In the genomic region with DNA sequence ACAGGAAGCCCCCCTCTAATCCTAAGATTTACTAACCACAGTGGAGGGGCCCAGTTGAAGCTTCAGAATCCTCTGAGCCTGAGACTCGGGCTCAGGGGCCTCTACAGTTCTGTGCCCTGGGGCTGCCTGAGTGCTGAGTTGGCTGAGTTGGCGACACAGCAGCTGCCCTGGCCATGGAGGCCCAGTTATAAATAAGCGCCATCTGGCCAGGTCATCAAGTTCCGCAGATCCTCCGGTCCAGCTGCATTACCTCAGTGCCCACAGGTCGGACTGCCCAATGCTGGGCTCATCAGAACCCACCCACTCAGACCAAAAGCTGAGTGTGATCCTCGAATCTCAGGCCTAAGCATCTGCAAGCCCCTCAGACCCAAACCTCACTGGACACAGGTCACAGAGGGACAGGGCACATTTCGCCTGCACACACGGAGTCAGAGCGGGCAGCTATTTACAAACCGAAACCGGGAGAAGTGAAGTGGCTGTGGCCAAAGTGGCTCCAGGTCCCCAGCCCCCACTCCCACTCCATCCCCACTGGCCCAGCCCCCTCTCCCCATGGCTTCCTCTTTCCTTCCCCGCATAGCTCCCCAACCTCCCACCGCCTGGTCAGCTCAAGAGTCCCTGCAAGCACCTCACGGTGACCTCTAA, we compare ENCODE assay signal across 12 mouse cellular contexts. TPM values are rescaled to one million over a fixed set of nuclear protein-coding genes. Genes with fewer than 3 reads are reported as not detected.
DNase-seq lines count a peak whose midpoint lies in the region; ATAC-seq and TF ChIP-seq lines count a peak whose summit lies in the region.
"Had no signal": no experiment of that assay in that cellular context is flagged by ENCODE, and none has a peak within 500 bp of the region (broad histone marks: within the 10 kb centered on the region; RNA-seq: fewer than 3 reads in every experiment).

No protein-coding gene starts in this region.

- WGBS in intestine, embryonic 16.5 days, result 81% methylated on average over 15 of the region's 15 CpGs
- 81% methylated on average over 15 of the region's 15 CpGs for WGBS in intestine, postnatal 0 days
- WGBS in embryonic facial prominence, embryonic 10.5 days, result 83% methylated on average over 15 of the region's 15 CpGs
- WGBS in liver, embryonic 16.5 days (ENCODE audit: insufficient replicate concordance), result 53% methylated on average over 15 of the region's 15 CpGs

- H3K4me2 ChIP-seq in intestine, embryonic 16.5 days (ENCODE audit: low read depth, low read length), result no peak overlapping the region
- no peak overlapping the region for H3K4me2 ChIP-seq in intestine, postnatal 0 days (replicated peaks; ENCODE audit: low read depth)
- peak overlapping the region; percentile 10; the same call in 1 of the 2 replicates for H3K4me2 ChIP-seq in liver, embryonic 16.5 days (ENCODE audit: low read depth, low read length)
- H3K4me2 ChIP-seq: embryonic facial prominence, embryonic 12.5 days; limb, embryonic 12.5 days had no signal

- DNase-seq in embryonic facial prominence, embryonic 10.5 days (ENCODE audit: low spot score), result no peak
- no peak for DNase-seq in adrenal gland, postnatal 36 days
- DNase-seq in adrenal gland, adult 18-20 months (ENCODE audit: low spot score in 2 of 2), result no peak
- DNase-seq: kidney, postnatal 14 days had no signal

- peak overlapping the region; percentile 2; the same call in 1 of the 2 replicates for H3K9ac ChIP-seq in intestine, embryonic 16.5 days (ENCODE audit: low read depth, low read length)
- H3K9ac ChIP-seq in intestine, postnatal 0 days (ENCODE audit: low read depth, low read length), result no peak overlapping the region
- H3K9ac ChIP-seq in liver, embryonic 16.5 days (ENCODE audit: low read depth, low read length), result peak overlapping the region; percentile 3; the same call in 1 of the 2 replicates
- H3K9ac ChIP-seq: embryonic facial prominence, embryonic 12.5 days; limb, embryonic 12.5 days had no signal

- no peak for ATAC-seq in intestine, embryonic 16.5 days
- ATAC-seq in intestine, postnatal 0 days, result no peak
- no peak; the same call in 1 of the 2 replicates for ATAC-seq in liver, embryonic 16.5 days (ENCODE audit: low read depth)
- no peak for ATAC-seq in CD4-positive, CD25-positive, alpha-beta regulatory T cell, adult 4 months
- ATAC-seq: midbrain, embryonic 16.5 days had no signal

- peak overlapping the region; percentile 2; the same call in 1 of the 2 replicates for H3K27ac ChIP-seq in intestine, embryonic 16.5 days (ENCODE audit: low read length)
- no peak overlapping the region; the same call in 1 of the 2 replicates for H3K27ac ChIP-seq in intestine, postnatal 0 days (ENCODE audit: low read depth, low read length)
- 0 out of 2 replicates have a peak overlapping the region, but pooled peaks have one; percentile 21 for H3K27ac ChIP-seq in embryonic facial prominence, embryonic 10.5 days (replicated peaks)
- H3K27ac ChIP-seq in liver, embryonic 16.5 days (ENCODE audit: low read length), result peak overlapping the region; percentile 68
- H3K27ac ChIP-seq: embryonic facial prominence, embryonic 12.5 days had no signal

- no peaks in the 10 kb centered on the region for H3K27me3 ChIP-seq in intestine, embryonic 16.5 days (replicated peaks; ENCODE audit: control insufficient read depth, insufficient read depth, low read length)
- no peaks in the 10 kb centered on the region for H3K27me3 ChIP-seq in intestine, postnatal 0 days (replicated peaks; ENCODE audit: control insufficient read depth, insufficient read depth, low read length)
- H3K27me3 ChIP-seq in E14TG2a.4 (ENCODE audit: insufficient read depth, low read length), result peaks cover 80% of the 10 kb centered on the region
- peaks cover 5% of the 10 kb centered on the region for H3K27me3 ChIP-seq in embryonic facial prominence, embryonic 10.5 days (replicated peaks; ENCODE audit: low read depth, poor library complexity, severe bottlenecking)
- no peaks in the 10 kb centered on the region for H3K27me3 ChIP-seq in liver, embryonic 16.5 days (ENCODE audit: control insufficient read depth, insufficient read depth, low read depth, low read length)
- H3K27me3 ChIP-seq: embryonic facial prominence, embryonic 12.5 days; limb, embryonic 12.5 days had no signal

- H3K4me3 ChIP-seq in intestine, embryonic 16.5 days (ENCODE audit: low read length), result no peak overlapping the region
- H3K4me3 ChIP-seq in intestine, postnatal 0 days (ENCODE audit: low read depth, low read length), result no peak overlapping the region
- 0 out of 2 replicates have a peak overlapping the region, but pooled peaks have one; percentile 7 for H3K4me3 ChIP-seq in E14TG2a.4 (replicated peaks; ENCODE audit: low read length)
- no peak overlapping the region for H3K4me3 ChIP-seq in embryonic facial prominence, embryonic 10.5 days
- no peak overlapping the region for H3K4me3 ChIP-seq in liver, embryonic 16.5 days (ENCODE audit: low read depth, low read length)
- H3K4me3 ChIP-seq: embryonic facial prominence, embryonic 12.5 days; limb, embryonic 12.5 days had no signal

- no peaks in the 10 kb centered on the region for H3K9me3 ChIP-seq in intestine, embryonic 16.5 days (ENCODE audit: control insufficient read depth, low read length)
- H3K9me3 ChIP-seq in intestine, postnatal 0 days (ENCODE audit: control insufficient read depth), result no peaks in the 10 kb centered on the region
- H3K9me3 ChIP-seq in E14TG2a.4 (ENCODE audit: low read length), result no peaks in the 10 kb centered on the region
- no peaks in the 10 kb centered on the region for H3K9me3 ChIP-seq in embryonic facial prominence, embryonic 10.5 days
- H3K9me3 ChIP-seq in liver, embryonic 16.5 days (replicated peaks; ENCODE audit: control insufficient read depth, low read length), result no peaks in the 10 kb centered on the region
- H3K9me3 ChIP-seq: embryonic facial prominence, embryonic 12.5 days; limb, embryonic 12.5 days had no signal

- TF ChIP-seq CTCF in intestine, postnatal 0 days (IDR thresholded peaks at IDR 0.05; ENCODE audit: low read depth), result no peak
- no peak for TF ChIP-seq CTCF in E14TG2a.4 (conservative IDR thresholded peaks at IDR 0.05; ENCODE audit: low read length)

- H3K4me1 ChIP-seq in intestine, embryonic 16.5 days (ENCODE audit: control insufficient read depth, insufficient read depth, low read length), result no peaks in the 10 kb centered on the region
- H3K4me1 ChIP-seq in intestine, postnatal 0 days (replicated peaks; ENCODE audit: control insufficient read depth, insufficient read depth, low read length), result no peaks in the 10 kb centered on the region
- H3K4me1 ChIP-seq in E14TG2a.4 (replicated peaks; ENCODE audit: low read depth, low read length), result peaks cover 25% of the 10 kb centered on the region
- peaks cover 23% of the 10 kb centered on the region for H3K4me1 ChIP-seq in embryonic facial prominence, embryonic 10.5 days
- peaks cover 8% of the 10 kb centered on the region for H3K4me1 ChIP-seq in liver, embryonic 16.5 days (ENCODE audit: control insufficient read depth, low read depth, low read length)
- H3K4me1 ChIP-seq: embryonic facial prominence, embryonic 12.5 days had no signal

- H3K36me3 ChIP-seq in intestine, embryonic 16.5 days (ENCODE audit: control insufficient read depth, insufficient read depth, low read length), result no peaks in the 10 kb centered on the region
- no peaks in the 10 kb centered on the region for H3K36me3 ChIP-seq in intestine, postnatal 0 days (ENCODE audit: control insufficient read depth, insufficient read depth)
- H3K36me3 ChIP-seq in E14TG2a.4 (ENCODE audit: insufficient read depth, low read length), result no peaks in the 10 kb centered on the region
- no peaks in the 10 kb centered on the region for H3K36me3 ChIP-seq in embryonic facial prominence, embryonic 10.5 days (replicated peaks)
- H3K36me3 ChIP-seq in liver, embryonic 16.5 days (ENCODE audit: control insufficient read depth, insufficient read depth), result no peaks in the 10 kb centered on the region
- H3K36me3 ChIP-seq: embryonic facial prominence, embryonic 12.5 days; limb, embryonic 12.5 days had no signal

RNA-seq across cellular contexts. Expression of gene Spi1, which starts 2.1 kb away (rescaled TPM):
- polyA plus RNA-seq in intestine, embryonic 16.5 days (2015; fragmentation: Nextera tagmentation; extraction: Ambion mirVana), result 4.2 and 6.1 TPM in 2 replicates
- polyA plus RNA-seq in intestine, postnatal 0 days (2015; fragmentation: Nextera tagmentation; extraction: Ambion mirVana), result 5.1 and 7.3 TPM in 2 replicates
- polyA plus RNA-seq in embryonic facial prominence, embryonic 10.5 days (2016; fragmentation: Nextera tagmentation; extraction: Ambion mirVana), result 2.3 and 2.8 TPM in 2 replicates
- polyA plus RNA-seq in liver, embryonic 16.5 days (2015; fragmentation: Nextera tagmentation; extraction: Ambion mirVana), result 16.6 and 18.2 TPM in 2 replicates
- 1 to 10 TPM; 3.0 to 7.6 TPM for total RNA-seq in adrenal gland, postnatal 36 days (2021)
- 1 to 10 TPM; 5.3 to 9.9 TPM for total RNA-seq in adrenal gland, adult 18-20 months (2021)
- polyA plus RNA-seq in CD4-positive, CD25-positive, alpha-beta regulatory T cell, adult 4 months (2017; shearing (Covaris generic)), result under 1 TPM in 1 of 2 experiments, not detected in 1; 0.49 TPM

RNA-seq across cellular contexts. Expression of gene Slc39a13, which starts 14.1 kb away (rescaled TPM):
- 30.2 and 32.3 TPM in 2 replicates for polyA plus RNA-seq in intestine, embryonic 16.5 days (2015; fragmentation: Nextera tagmentation; extraction: Ambion mirVana)
- 12.6 and 15.0 TPM in 2 replicates for polyA plus RNA-seq in intestine, postnatal 0 days (2015; fragmentation: Nextera tagmentation; extraction: Ambion mirVana)
- polyA plus RNA-seq in embryonic facial prominence, embryonic 10.5 days (2016; fragmentation: Nextera tagmentation; extraction: Ambion mirVana), result 20.3 and 24.2 TPM in 2 replicates
- 10.4 and 12.2 TPM in 2 replicates for polyA plus RNA-seq in liver, embryonic 16.5 days (2015; fragmentation: Nextera tagmentation; extraction: Ambion mirVana)
- 10 to 100 TPM; 24.2 to 31.9 TPM for total RNA-seq in adrenal gland, postnatal 36 days (2021)
- total RNA-seq in adrenal gland, adult 18-20 months (2021), result 10 to 100 TPM; 25.1 to 30.4 TPM
- polyA plus RNA-seq in CD4-positive, CD25-positive, alpha-beta regulatory T cell, adult 4 months (2017; shearing (Covaris generic)), result 10 to 100 TPM; 33.1 to 55.2 TPM

RNA-seq across cellular contexts. Expression of gene Psmc3, which starts 30.5 kb away (rescaled TPM):
- polyA plus RNA-seq in intestine, embryonic 16.5 days (2015; fragmentation: Nextera tagmentation; extraction: Ambion mirVana), result 238 and 252 TPM in 2 replicates
- polyA plus RNA-seq in intestine, postnatal 0 days (2015; fragmentation: Nextera tagmentation; extraction: Ambion mirVana), result 155 and 163 TPM in 2 replicates
- 371 and 378 TPM in 2 replicates for polyA plus RNA-seq in embryonic facial prominence, embryonic 10.5 days (2016; fragmentation: Nextera tagmentation; extraction: Ambion mirVana)
- polyA plus RNA-seq in liver, embryonic 16.5 days (2015; fragmentation: Nextera tagmentation; extraction: Ambion mirVana), result 130 and 133 TPM in 2 replicates
- 100 to 1,000 TPM; 193 to 228 TPM for total RNA-seq in adrenal gland, postnatal 36 days (2021)
- 100 to 1,000 TPM; 197 to 212 TPM for total RNA-seq in adrenal gland, adult 18-20 months (2021)
- polyA plus RNA-seq in CD4-positive, CD25-positive, alpha-beta regulatory T cell, adult 4 months (2017; shearing (Covaris generic)), result 100 to 1,000 TPM; 198 to 201 TPM

RNA-seq across cellular contexts. Expression of gene Mybpc3, which starts 33.6 kb away (rescaled TPM):
- 0.06 TPM in 1 of 2 replicates, not detected in the other for polyA plus RNA-seq in intestine, embryonic 16.5 days (2015; fragmentation: Nextera tagmentation; extraction: Ambion mirVana)
- polyA plus RNA-seq in intestine, postnatal 0 days (2015; fragmentation: Nextera tagmentation; extraction: Ambion mirVana), result not detected in 2 replicates
- 0.07 and 0.82 TPM in 2 replicates for polyA plus RNA-seq in embryonic facial prominence, embryonic 10.5 days (2016; fragmentation: Nextera tagmentation; extraction: Ambion mirVana)
- polyA plus RNA-seq in liver, embryonic 16.5 days (2015; fragmentation: Nextera tagmentation; extraction: Ambion mirVana), result 0.07 and 0.08 TPM in 2 replicates
- total RNA-seq in adrenal gland, postnatal 36 days (2021), result not detected
- under 1 TPM; 0.07 to 0.19 TPM for total RNA-seq in adrenal gland, adult 18-20 months (2021)
- polyA plus RNA-seq in CD4-positive, CD25-positive, alpha-beta regulatory T cell, adult 4 months (2017; shearing (Covaris generic)), result not detected

RNA-seq across cellular contexts. Expression of gene Rapsn, which starts 48.9 kb away (rescaled TPM):
- 0.72 and 0.94 TPM in 2 replicates for polyA plus RNA-seq in intestine, embryonic 16.5 days (2015; fragmentation: Nextera tagmentation; extraction: Ambion mirVana)
- 0.50 and 0.55 TPM in 2 replicates for polyA plus RNA-seq in intestine, postnatal 0 days (2015; fragmentation: Nextera tagmentation; extraction: Ambion mirVana)
- 1.2 and 1.9 TPM in 2 replicates for polyA plus RNA-seq in embryonic facial prominence, embryonic 10.5 days (2016; fragmentation: Nextera tagmentation; extraction: Ambion mirVana)
- polyA plus RNA-seq in liver, embryonic 16.5 days (2015; fragmentation: Nextera tagmentation; extraction: Ambion mirVana), result 0.99 and 1.0 TPM in 2 replicates
- total RNA-seq in adrenal gland, postnatal 36 days (2021), result 1 to 10 TPM; 1.5 to 2.3 TPM
- 1 to 10 TPM in 1 of 2 experiments, under 1 TPM in 1; 0.93 to 1.6 TPM for total RNA-seq in adrenal gland, adult 18-20 months (2021)
- polyA plus RNA-seq in CD4-positive, CD25-positive, alpha-beta regulatory T cell, adult 4 months (2017; shearing (Covaris generic)), result 1 to 10 TPM; 5.4 to 7.7 TPM
